7 mouse cellular contexts compared by ENCODE assay signal in genomic region chr3:104789822-104790221, GRCm38 (mm10). TPM values are rescaled to one million over a fixed set of nuclear protein-coding genes. Genes with fewer than 3 reads are reported as not detected.
A peak's percentile ranks its signal among the peaks of the same experiment; 100 is the strongest.
DNase-seq lines count a peak whose midpoint lies in the region; ATAC-seq and TF ChIP-seq lines count a peak whose summit lies in the region.

No protein-coding gene starts in this region.

- H3K27me3 ChIP-seq in C2C12 (ENCODE audit: control insufficient read depth, insufficient read depth, insufficient read length) (no peaks in the 10 kb centered on the region), ES-Bruce4 (ENCODE audit: control insufficient read depth, insufficient read depth, low read length, poor library complexity, severe bottlenecking) (no peaks in the 10 kb centered on the region)
- 0 out of 2 replicates have a peak, but pooled peaks cover 4% of the 10 kb centered on the region for H3K27me3 ChIP-seq in forebrain, embryonic 16.5 days (replicated peaks; ENCODE audit: control insufficient read depth, insufficient read depth, low read length)
- no peaks in the 10 kb centered on the region for H3K27me3 ChIP-seq in intestine, embryonic 15.5 days (replicated peaks)
- peaks cover 7% of the 10 kb centered on the region; the same call in 1 of the 2 replicates for H3K27me3 ChIP-seq in liver, postnatal 0 days (ENCODE audit: insufficient read depth, low read length)
- H3K27me3 ChIP-seq in stomach, embryonic 15.5 days (replicated peaks): no peaks in the 10 kb centered on the region

- H3K9me3 ChIP-seq in ES-Bruce4 (replicated peaks; ENCODE audit: control insufficient read depth, insufficient read depth, low read length, poor library complexity, severe bottlenecking): no peaks in the 10 kb centered on the region
- H3K9me3 ChIP-seq in forebrain, embryonic 16.5 days (ENCODE audit: control insufficient read depth, low read length): no peaks in the 10 kb centered on the region
- no peaks in the 10 kb centered on the region for H3K9me3 ChIP-seq in intestine, embryonic 15.5 days
- no peaks in the 10 kb centered on the region for H3K9me3 ChIP-seq in liver, postnatal 0 days (ENCODE audit: low read length)
- no peaks in the 10 kb centered on the region for H3K9me3 ChIP-seq in stomach, embryonic 15.5 days

- peaks cover 48% of the 10 kb centered on the region for H3K79me2 ChIP-seq in C2C12 (ENCODE audit: control insufficient read depth, insufficient read depth)

- peak overlapping the region; percentile 95 for H3K4me2 ChIP-seq in forebrain, embryonic 16.5 days (ENCODE audit: low read length)
- H3K4me2 ChIP-seq in intestine, embryonic 15.5 days (replicated peaks): peak overlapping the region; percentile 80
- peak overlapping the region; percentile 69 for H3K4me2 ChIP-seq in liver, postnatal 0 days (ENCODE audit: low read depth, low read length)
- peak overlapping the region; percentile 65 for H3K4me2 ChIP-seq in stomach, embryonic 15.5 days

- peaks cover 13% of the 10 kb centered on the region for H3K4me1 ChIP-seq in ES-Bruce4 (ENCODE audit: control insufficient read depth, insufficient read depth, low read length)
- peaks cover 27% of the 10 kb centered on the region for H3K4me1 ChIP-seq in forebrain, embryonic 16.5 days (replicated peaks; ENCODE audit: control insufficient read depth, insufficient read depth, low read length)
- peaks cover 59% of the 10 kb centered on the region for H3K4me1 ChIP-seq in intestine, embryonic 15.5 days (replicated peaks)
- peaks cover 37% of the 10 kb centered on the region for H3K4me1 ChIP-seq in liver, postnatal 0 days (ENCODE audit: insufficient read depth)
- peaks cover 52% of the 10 kb centered on the region for H3K4me1 ChIP-seq in stomach, embryonic 15.5 days

- H3K79me3 ChIP-seq in C2C12 (ENCODE audit: low read depth): peaks cover 32% of the 10 kb centered on the region

- H3K36me3 ChIP-seq in C2C12 (ENCODE audit: control insufficient read depth, insufficient read depth): peaks cover 33% of the 10 kb centered on the region
- H3K36me3 ChIP-seq in ES-Bruce4 (ENCODE audit: control insufficient read depth, insufficient read depth, low read length, poor library complexity, severe bottlenecking): no peaks in the 10 kb centered on the region
- H3K36me3 ChIP-seq in forebrain, embryonic 16.5 days (ENCODE audit: control insufficient read depth, insufficient read depth): no peaks in the 10 kb centered on the region
- peaks cover 10% of the 10 kb centered on the region; the same call in 1 of the 2 replicates for H3K36me3 ChIP-seq in intestine, embryonic 15.5 days
- peaks cover 12% of the 10 kb centered on the region; the same call in 1 of the 2 replicates for H3K36me3 ChIP-seq in liver, postnatal 0 days (replicated peaks; ENCODE audit: insufficient read depth, low read length)
- H3K36me3 ChIP-seq in stomach, embryonic 15.5 days: 0 out of 2 replicates have a peak, but pooled peaks cover 3% of the 10 kb centered on the region

- no peak for ATAC-seq in forebrain, embryonic 16.5 days
- ATAC-seq in intestine, embryonic 15.5 days: no peak
- no peak for ATAC-seq in liver, postnatal 0 days
- ATAC-seq in stomach, embryonic 15.5 days (ENCODE audit: insufficient read depth, low FRiP score, low read depth): no peak

- TF ChIP-seq CTCF in C2C12 (IDR thresholded peaks at IDR 0.05; ENCODE audit: control insufficient read depth, insufficient read depth, insufficient read length) (no peak), ES-Bruce4 (IDR thresholded peaks at IDR 0.05; ENCODE audit: low read depth, low read length) (no peak)
- TF ChIP-seq CTCF in liver, postnatal 0 days (IDR thresholded peaks at IDR 0.05; ENCODE audit: low read depth): no peak

- no peak for TF ChIP-seq POLR2A in ES-Bruce4 (IDR thresholded peaks at IDR 0.05; ENCODE audit: insufficient read depth, low read length)

- no peak for TF ChIP-seq EP300 in ES-Bruce4 (IDR thresholded peaks at IDR 0.05; ENCODE audit: insufficient read depth, low read depth, low read length)
- no peak for TF ChIP-seq EP300 in liver, postnatal 0 days (IDR thresholded peaks at IDR 0.05; ENCODE audit: low read depth)

- H3K4me3 ChIP-seq in C2C12 (ENCODE audit: insufficient read depth, poor library complexity, severe bottlenecking): peak overlapping the region; percentile 66
- peak overlapping the region; percentile 96 for H3K4me3 ChIP-seq in ES-Bruce4 (ENCODE audit: low read depth, low read length)
- peak overlapping the region; percentile 58 for H3K4me3 ChIP-seq in forebrain, embryonic 16.5 days (replicated peaks; ENCODE audit: low read length)
- peak overlapping the region; percentile 68 for H3K4me3 ChIP-seq in intestine, embryonic 15.5 days (replicated peaks)
- H3K4me3 ChIP-seq in liver, postnatal 0 days (ENCODE audit: low read depth, low read length): peak overlapping the region; percentile 61
- H3K4me3 ChIP-seq in stomach, embryonic 15.5 days (replicated peaks): peak overlapping the region; percentile 74

- DNase-seq in liver, postnatal 0 days: no peak
- DNase-seq in thymus, postnatal 25 days: no peak

- 36% methylated on average over 13 of the region's 13 CpGs for WGBS in forebrain, embryonic 16.5 days
- 30% methylated on average over 13 of the region's 13 CpGs for WGBS in intestine, embryonic 15.5 days
- WGBS in liver, postnatal 0 days (ENCODE audit: insufficient replicate concordance): 58% methylated on average over 13 of the region's 13 CpGs
- 20% methylated on average over 13 of the region's 13 CpGs for WGBS in stomach, embryonic 15.5 days

- peak overlapping the region; percentile 97 for H3ac ChIP-seq in C2C12 (ENCODE audit: control insufficient read depth, insufficient read length, low read depth)

- 0 out of 2 replicates have a peak overlapping the region, but pooled peaks have one; percentile 13 for H3K27ac ChIP-seq in ES-Bruce4 (ENCODE audit: insufficient read depth, low read length)
- no peak overlapping the region for H3K27ac ChIP-seq in forebrain, embryonic 16.5 days (ENCODE audit: low read length)
- peak overlapping the region; percentile 90 for H3K27ac ChIP-seq in intestine, embryonic 15.5 days
- peak overlapping the region; percentile 74; the same call in 1 of the 2 replicates for H3K27ac ChIP-seq in liver, postnatal 0 days (ENCODE audit: low read depth)
- peak overlapping the region; percentile 89 for H3K27ac ChIP-seq in stomach, embryonic 15.5 days

- peak overlapping the region; percentile 90 for H3K9ac ChIP-seq in ES-Bruce4 (ENCODE audit: low read depth, poor library complexity, severe bottlenecking)
- peak overlapping the region; percentile 6; the same call in 1 of the 2 replicates for H3K9ac ChIP-seq in forebrain, embryonic 16.5 days (replicated peaks; ENCODE audit: low read depth, low read length)
- H3K9ac ChIP-seq in intestine, embryonic 15.5 days: peak overlapping the region; percentile 80
- peak overlapping the region; percentile 60 for H3K9ac ChIP-seq in liver, postnatal 0 days (replicated peaks)
- H3K9ac ChIP-seq in stomach, embryonic 15.5 days: peak overlapping the region; percentile 36; the same call in 1 of the 2 replicates

TF ChIP-seq in C2C12, 6 proteins besides CTCF, POLR2A, EP300 and RAD21:
- TF ChIP-seq MYOD1 (IDR thresholded peaks at IDR 0.05; ENCODE audit: control insufficient read depth, insufficient read length, low read depth) (no peak), FOSL1 (IDR thresholded peaks at IDR 0.05; ENCODE audit: insufficient read depth, low read length, poor library complexity, severe bottlenecking) (no peak), MYOG (IDR thresholded peaks at IDR 0.05; ENCODE audit: control insufficient read depth, extremely low read depth, insufficient read length) (no peak), CEBPB (IDR thresholded peaks at IDR 0.05; ENCODE audit: low read depth) (no peak), MAX (IDR thresholded peaks at IDR 0.05) (no peak), USF1 (IDR thresholded peaks at IDR 0.05; ENCODE audit: low read depth) (no peak)

RNA-seq across cellular contexts. Expression of gene Rhoc, which starts 1.6 kb away (rescaled TPM):
- polyA plus RNA-seq in C2C12 (2012; fragmentation: generic; extraction: Trizol) (485 TPM), ES-Bruce4 (2011; ENCODE audit: insufficient read depth, insufficient read length, low read depth, missing spikeins) (123 and 125 TPM in 2 replicates)
- 41.1 and 47.7 TPM in 2 replicates for polyA plus RNA-seq in forebrain, embryonic 16.5 days (2015; fragmentation: Nextera tagmentation; extraction: Ambion mirVana)
- polyA plus RNA-seq in intestine, embryonic 15.5 days (2015; fragmentation: Nextera tagmentation; extraction: Ambion mirVana): 157 and 162 TPM in 2 replicates
- polyA plus RNA-seq in liver, postnatal 0 days (2015; fragmentation: Nextera tagmentation; extraction: Ambion mirVana): 37.0 and 38.1 TPM in 2 replicates
- polyA plus RNA-seq in stomach, embryonic 15.5 days (2015; fragmentation: Nextera tagmentation; extraction: Ambion mirVana): 156 and 157 TPM in 2 replicates

RNA-seq across cellular contexts. Expression of gene Fam19a3, which starts 8.2 kb away (rescaled TPM):
- polyA plus RNA-seq in C2C12 (2012; fragmentation: generic; extraction: Trizol) (not detected), ES-Bruce4 (2011; ENCODE audit: insufficient read depth, insufficient read length, low read depth, missing spikeins) (0.20 and 0.31 TPM in 2 replicates)
- polyA plus RNA-seq in forebrain, embryonic 16.5 days (2015; fragmentation: Nextera tagmentation; extraction: Ambion mirVana): 0.16 and 0.17 TPM in 2 replicates
- 0.08 TPM in 1 of 2 replicates, not detected in the other for polyA plus RNA-seq in intestine, embryonic 15.5 days (2015; fragmentation: Nextera tagmentation; extraction: Ambion mirVana)
- 0.02 TPM in 1 of 2 replicates, not detected in the other for polyA plus RNA-seq in liver, postnatal 0 days (2015; fragmentation: Nextera tagmentation; extraction: Ambion mirVana)
- polyA plus RNA-seq in stomach, embryonic 15.5 days (2015; fragmentation: Nextera tagmentation; extraction: Ambion mirVana): 0.10 and 0.21 TPM in 2 replicates

RNA-seq across cellular contexts. Expression of gene Ppm1j, which starts 9.0 kb away (rescaled TPM):
- polyA plus RNA-seq in C2C12 (2012; fragmentation: generic; extraction: Trizol): 0.08 TPM
- polyA plus RNA-seq in ES-Bruce4 (2011; ENCODE audit: insufficient read depth, insufficient read length, low read depth, missing spikeins): 21.4 and 23.8 TPM in 2 replicates
- polyA plus RNA-seq in forebrain, embryonic 16.5 days (2015; fragmentation: Nextera tagmentation; extraction: Ambion mirVana): 1.8 and 2.3 TPM in 2 replicates
- polyA plus RNA-seq in intestine, embryonic 15.5 days (2015; fragmentation: Nextera tagmentation; extraction: Ambion mirVana): 2.9 and 4.5 TPM in 2 replicates
- polyA plus RNA-seq in liver, postnatal 0 days (2015; fragmentation: Nextera tagmentation; extraction: Ambion mirVana): 0.30 and 0.31 TPM in 2 replicates
- 3.1 and 4.1 TPM in 2 replicates for polyA plus RNA-seq in stomach, embryonic 15.5 days (2015; fragmentation: Nextera tagmentation; extraction: Ambion mirVana)

RNA-seq across cellular contexts. Expression of gene Mov10, which starts 28.5 kb away (rescaled TPM):
- polyA plus RNA-seq in C2C12 (2012; fragmentation: generic; extraction: Trizol) (9.3 TPM), ES-Bruce4 (2011; ENCODE audit: insufficient read depth, insufficient read length, low read depth, missing spikeins) (79.9 and 90.4 TPM in 2 replicates)
- polyA plus RNA-seq in forebrain, embryonic 16.5 days (2015; fragmentation: Nextera tagmentation; extraction: Ambion mirVana): 7.5 and 8.7 TPM in 2 replicates
- polyA plus RNA-seq in intestine, embryonic 15.5 days (2015; fragmentation: Nextera tagmentation; extraction: Ambion mirVana): 129 and 133 TPM in 2 replicates
- 36.1 and 37.3 TPM in 2 replicates for polyA plus RNA-seq in liver, postnatal 0 days (2015; fragmentation: Nextera tagmentation; extraction: Ambion mirVana)
- polyA plus RNA-seq in stomach, embryonic 15.5 days (2015; fragmentation: Nextera tagmentation; extraction: Ambion mirVana): 86.1 and 95.2 TPM in 2 replicates

Comparison
In these comparisons a context has a peak if more than half of its experiments do, and no peak if none do; other contexts are left out.
1. H3K9ac ChIP-seq: peak in every context shown above with its lines; median percentile 90 in ES-Bruce4; 80 in intestine, embryonic 15.5 days; 60 in liver, postnatal 0 days; 36 in stomach, embryonic 15.5 days; 6 in forebrain, embryonic 16.5 days.